Mouse (Mus musculus): ENCODE measurements around the gene Morn3. TPM values are rescaled to one million over a fixed set of nuclear protein-coding genes. Genes with fewer than 3 reads are reported as not detected.
"Not testable (repeated sequence)": the region's sequence is repeated elsewhere in the genome, so short reads cannot be mapped to it uniquely, and the experiment has no call there.

The Morn3 gene
- polyA plus RNA-seq, 1 experiment from 2014 or later: 1.3 TPM

GRCm38 (mm10) chr5:123076419-123077281 is 29.8 kb upstream of the Morn3 start:
- Histone ChIP-seq H3K27me3 (no peaks in the 10 kb centered on the region), H3K36me3 (no peaks in the 10 kb centered on the region), H3K27ac (replicated peaks) (peak overlapping the region; percentile 77), H3K4me2 (peak overlapping the region; percentile 93), H3K4me1 (replicated peaks) (peaks cover 33% of the 10 kb centered on the region), H3K9ac (peak overlapping the region; percentile 83), H3K4me3 (peak overlapping the region; percentile 80), H3K9me3 (no peaks in the 10 kb centered on the region)
- ATAC-seq (ENCODE audit: low FRiP score, low read depth): peak; percentile 93
- WGBS: 4% methylated on average over 35 of the region's 35 CpGs

GRCm38 (mm10) chr5:123075576-123076418 is 29.0 kb upstream of the Morn3 start:
- Histone ChIP-seq H3K4me3 (peak overlapping the region; percentile 80), H3K4me2 (peak overlapping the region; percentile 93), H3K27me3 (no peaks in the 10 kb centered on the region), H3K9ac (peak overlapping the region; percentile 83), H3K27ac (replicated peaks) (peak overlapping the region; percentile 77), H3K4me1 (replicated peaks) (peaks cover 33% of the 10 kb centered on the region), H3K9me3 (no peaks in the 10 kb centered on the region), H3K36me3 (no peaks in the 10 kb centered on the region)
- ATAC-seq (ENCODE audit: low FRiP score, low read depth): peak; percentile 95
- WGBS: 8% methylated on average over 44 of the region's 45 CpGs

GRCm38 (mm10) chr5:123068714-123069113 is 21.9 kb upstream of the Morn3 start:
- no peak overlapping the region for H3K4me3 ChIP-seq
- H3K4me2 ChIP-seq: no peak overlapping the region
- no peak overlapping the region for H3K27ac ChIP-seq (replicated peaks)
- no peak overlapping the region for H3K9ac ChIP-seq
- ATAC-seq (ENCODE audit: low FRiP score, low read depth): no peak
- H3K36me3 ChIP-seq: no peaks in the 10 kb centered on the region
- 98% methylated on average over 2 of the region's 2 CpGs for WGBS
- 0 out of 2 replicates have a peak, but pooled peaks cover 3% of the 10 kb centered on the region for H3K4me1 ChIP-seq (replicated peaks)
- H3K9me3 ChIP-seq: no peaks in the 10 kb centered on the region
- H3K27me3 ChIP-seq: no peaks in the 10 kb centered on the region

GRCm38 (mm10) chr5:123068115-123068514 is 21.3 kb upstream of the Morn3 start, which contains the start of gene Tmem120b:
Gene Tmem120b, plus strand, starts transcription at chr5:123068415.
- Histone ChIP-seq H3K9ac (no peak within 1 kb of the TSS), H3K27ac (replicated peaks) (no peak within 1 kb of the TSS), H3K36me3 (no peaks in the 10 kb centered on the region), H3K27me3 (no peaks in the 10 kb centered on the region), H3K4me2 (no peak within 1 kb of the TSS), H3K4me3 (no peak within 1 kb of the TSS), H3K4me1 (replicated peaks) (0 out of 2 replicates have a peak, but pooled peaks cover 3% of the 10 kb centered on the region), H3K9me3 (no peaks in the 10 kb centered on the region)
- ATAC-seq (ENCODE audit: low FRiP score, low read depth): no peak
- WGBS: 89% methylated on average over 12 of the region's 12 CpGs

GRCm38 (mm10) chr5:123067395-123067995 is 20.7 kb upstream of the Morn3 start:
- no peak overlapping the region for H3K9ac ChIP-seq
- WGBS: 26% methylated on average over 6 of the region's 6 CpGs
- 0 out of 2 replicates have a peak, but pooled peaks have one; percentile 45 for ATAC-seq (ENCODE audit: low FRiP score, low read depth)
- no peaks in the 10 kb centered on the region for H3K36me3 ChIP-seq
- H3K4me1 ChIP-seq (replicated peaks): 0 out of 2 replicates have a peak, but pooled peaks cover 3% of the 10 kb centered on the region
- H3K9me3 ChIP-seq: no peaks in the 10 kb centered on the region
- H3K27me3 ChIP-seq: no peaks in the 10 kb centered on the region
- no peak overlapping the region for H3K27ac ChIP-seq (replicated peaks)
- no peak overlapping the region for H3K4me2 ChIP-seq
- no peak overlapping the region for H3K4me3 ChIP-seq

- Histone ChIP-seq H3K27me3 (no peaks in the 10 kb centered on the region), H3K4me1 (replicated peaks) (0 out of 2 replicates have a peak, but pooled peaks cover 3% of the 10 kb centered on the region), H3K27ac (replicated peaks) (no peak overlapping the region), H3K9me3 (no peaks in the 10 kb centered on the region), H3K9ac (no peak overlapping the region), H3K4me2 (no peak overlapping the region), H3K4me3 (no peak overlapping the region), H3K36me3 (no peaks in the 10 kb centered on the region)
- ATAC-seq (ENCODE audit: low FRiP score, low read depth): no peak
- 31% methylated on average over 6 of the region's 6 CpGs for WGBS
Observed at GRCm38 (mm10) chr5:123064207-123064606, 17.4 kb upstream of the Morn3 start.

- Histone ChIP-seq H3K4me3 (no peak overlapping the region), H3K9ac (no peak overlapping the region), H3K4me2 (no peak overlapping the region), H3K36me3 (no peaks in the 10 kb centered on the region), H3K27ac (replicated peaks) (no peak overlapping the region), H3K4me1 (replicated peaks) (0 out of 2 replicates have a peak, but pooled peaks cover 3% of the 10 kb centered on the region), H3K27me3 (no peaks in the 10 kb centered on the region), H3K9me3 (no peaks in the 10 kb centered on the region)
- no peak for ATAC-seq (ENCODE audit: low FRiP score, low read depth)
- 89% methylated on average over 3 of the region's 3 CpGs for WGBS
Observed at GRCm38 (mm10) chr5:123063141-123063540, 16.3 kb upstream of the Morn3 start.

- H3K36me3 ChIP-seq; H3K9me3 ChIP-seq; H3K9ac ChIP-seq; H3K4me2 ChIP-seq; H3K4me3 ChIP-seq; H3K4me1 ChIP-seq (replicated peaks); H3K27me3 ChIP-seq; ATAC-seq (ENCODE audit: low FRiP score, low read depth); H3K27ac ChIP-seq (replicated peaks): not testable (repeated sequence)
- 76% methylated on average over 6 of the region's 6 CpGs for WGBS
Observed at GRCm38 (mm10) chr5:123061402-123061749, 14.6 kb upstream of the Morn3 start.

- Histone ChIP-seq H3K4me2 (no peak overlapping the region), H3K9ac (no peak overlapping the region), H3K27me3 (no peaks in the 10 kb centered on the region), H3K36me3 (no peaks in the 10 kb centered on the region), H3K9me3 (no peaks in the 10 kb centered on the region), H3K4me3 (no peak overlapping the region), H3K4me1 (replicated peaks) (0 out of 2 replicates have a peak, but pooled peaks cover 3% of the 10 kb centered on the region), H3K27ac (replicated peaks) (no peak overlapping the region)
- ATAC-seq (ENCODE audit: low FRiP score, low read depth): no peak
- 84% methylated on average over 9 of the region's 9 CpGs for WGBS
Observed at GRCm38 (mm10) chr5:123060706-123061401, 14.0 kb upstream of the Morn3 start.

GRCm38 (mm10) chr5:123059757-123060520 is 13.1 kb upstream of the Morn3 start:
- no peaks in the 10 kb centered on the region for H3K9me3 ChIP-seq
- WGBS: 48% methylated on average over 14 of the region's 14 CpGs
- ATAC-seq (ENCODE audit: low FRiP score, low read depth): no peak

More at GRCm38 (mm10) chr5:123059757-123060520, 13.1 kb upstream of the Morn3 start:
- Histone ChIP-seq H3K4me1 (replicated peaks) (0 out of 2 replicates have a peak, but pooled peaks cover 3% of the 10 kb centered on the region), H3K9ac (no peak overlapping the region), H3K27ac (replicated peaks) (no peak overlapping the region), H3K36me3 (no peaks in the 10 kb centered on the region), H3K4me2 (no peak overlapping the region), H3K4me3 (no peak overlapping the region), H3K27me3 (no peaks in the 10 kb centered on the region)

All from hindbrain, embryonic 15.5 days (tissue).